Mouse (Mus musculus) spleen, postnatal 36 days (tissue): ENCODE data around the gene Dok5.
A peak's percentile ranks its signal among the peaks of the same experiment; 100 is the strongest.

ENCODE experiments used
- DNase-seq, 2 experiments: peaks; one replicate each; pipeline ENCODE4 v3.0.0; 2022; ENCODE audit warnings: low spot score in 2 of 2, mixed read lengths in 1 of 2

The Dok5 gene

GRCm38 (mm10) chr2:170802984-170803383 is 71.4 kb downstream of the Dok5 start:
- no peak for DNase-seq

- no peak for DNase-seq
Measured at GRCm38 (mm10) chr2:170807555-170808258, 76.1 kb downstream of the Dok5 start.

GRCm38 (mm10) chr2:170808259-170808789 is 76.7 kb downstream of the Dok5 start:
- no peak for DNase-seq

- no peak for DNase-seq
Measured at GRCm38 (mm10) chr2:170811356-170811755, 79.7 kb downstream of the Dok5 start.

- DNase-seq, result no peak
Measured at GRCm38 (mm10) chr2:170816302-170816701, 84.7 kb downstream of the Dok5 start.

GRCm38 (mm10) chr2:170817112-170817703 is 85.6 kb downstream of the Dok5 start:
- no peak for DNase-seq

GRCm38 (mm10) chr2:170826821-170827441 is 95.3 kb downstream of the Dok5 start:
- peak in 1 of 2 experiments; percentile 3 for DNase-seq

GRCm38 (mm10) chr2:170828757-170829156 is 97.2 kb downstream of the Dok5 start:
- DNase-seq, result no peak

GRCm38 (mm10) chr2:170829191-170829611 is 97.6 kb downstream of the Dok5 start:
- no peak for DNase-seq

- no peak for DNase-seq
Measured at GRCm38 (mm10) chr2:170829988-170830387, 98.4 kb downstream of the Dok5 start.

- DNase-seq, result no peak
Measured at GRCm38 (mm10) chr2:170836862-170837261, 105.3 kb downstream of the Dok5 start.

- DNase-seq, result no peak
Measured at GRCm38 (mm10) chr2:170837363-170837762, 105.8 kb downstream of the Dok5 start.

GRCm38 (mm10) chr2:170837824-170838557 is 106.4 kb downstream of the Dok5 start:
- no peak for DNase-seq

- DNase-seq, result no peak
Measured at GRCm38 (mm10) chr2:170841441-170841965, 109.9 kb downstream of the Dok5 start.

GRCm38 (mm10) chr2:170845511-170845910 is 113.9 kb downstream of the Dok5 start:
- no peak for DNase-seq

GRCm38 (mm10) chr2:170850058-170850457 is 118.5 kb downstream of the Dok5 start:
- no peak for DNase-seq

GRCm38 (mm10) chr2:170852337-170852736 is 120.7 kb downstream of the Dok5 start:
- no peak for DNase-seq

- DNase-seq, result no peak
Measured at GRCm38 (mm10) chr2:170855210-170855609, 123.6 kb downstream of the Dok5 start.

- DNase-seq, result no peak
Measured at GRCm38 (mm10) chr2:170856085-170856484, 124.5 kb downstream of the Dok5 start.

GRCm38 (mm10) chr2:170857507-170857906 is 125.9 kb downstream of the Dok5 start:
- no peak for DNase-seq

GRCm38 (mm10) chr2:170858640-170859039 is 127.0 kb downstream of the Dok5 start:
- DNase-seq, result no peak

GRCm38 (mm10) chr2:170860576-170860975 is 129.0 kb downstream of the Dok5 start:
- DNase-seq, result no peak
